Mouse (Mus musculus): ENCODE results near the gene Fancc.
"Not testable (repeated sequence)": the region's sequence is repeated elsewhere in the genome, so short reads cannot be mapped to it uniquely, and the experiment has no call there.

Gene Fancc

GRCm38 (mm10) chr13:63515542-63515941 is 18.5 kb upstream of the Fancc start:
- no peak for DNase-seq (ENCODE audit: low read depth, low spot score)

GRCm38 (mm10) chr13:63514931-63515360 is 17.9 kb upstream of the Fancc start:
- DNase-seq (ENCODE audit: low read depth, low spot score), result no peak

- DNase-seq (ENCODE audit: low read depth, low spot score), result peak; percentile 64
Measured at GRCm38 (mm10) chr13:63513374-63514098, 16.5 kb upstream of the Fancc start.

- DNase-seq (ENCODE audit: low read depth, low spot score), result no peak
Measured at GRCm38 (mm10) chr13:63512411-63512810, 15.3 kb upstream of the Fancc start.

DNA sequence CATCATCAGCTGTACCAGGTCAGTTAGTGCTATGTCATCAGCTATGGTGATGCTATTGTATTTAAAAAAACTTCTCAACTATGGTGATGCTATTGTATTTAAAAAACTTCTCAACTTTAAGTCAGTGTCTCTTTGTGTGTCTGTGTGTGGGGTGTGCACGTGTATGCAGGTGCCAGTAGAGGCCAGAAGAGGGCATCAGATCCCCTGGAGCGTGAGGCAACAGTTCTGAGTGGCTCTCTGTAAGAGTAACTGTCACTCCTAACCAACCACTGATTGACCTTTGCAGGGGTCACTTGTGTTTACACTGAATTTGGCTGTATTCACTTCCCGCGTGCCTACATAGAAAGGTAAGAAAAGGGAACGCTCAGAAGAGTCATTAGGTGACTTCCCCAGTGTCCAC is 10.7 kb upstream of the Fancc start:
- DNase-seq (ENCODE audit: low read depth, low spot score), result peak; percentile 63

DNA sequence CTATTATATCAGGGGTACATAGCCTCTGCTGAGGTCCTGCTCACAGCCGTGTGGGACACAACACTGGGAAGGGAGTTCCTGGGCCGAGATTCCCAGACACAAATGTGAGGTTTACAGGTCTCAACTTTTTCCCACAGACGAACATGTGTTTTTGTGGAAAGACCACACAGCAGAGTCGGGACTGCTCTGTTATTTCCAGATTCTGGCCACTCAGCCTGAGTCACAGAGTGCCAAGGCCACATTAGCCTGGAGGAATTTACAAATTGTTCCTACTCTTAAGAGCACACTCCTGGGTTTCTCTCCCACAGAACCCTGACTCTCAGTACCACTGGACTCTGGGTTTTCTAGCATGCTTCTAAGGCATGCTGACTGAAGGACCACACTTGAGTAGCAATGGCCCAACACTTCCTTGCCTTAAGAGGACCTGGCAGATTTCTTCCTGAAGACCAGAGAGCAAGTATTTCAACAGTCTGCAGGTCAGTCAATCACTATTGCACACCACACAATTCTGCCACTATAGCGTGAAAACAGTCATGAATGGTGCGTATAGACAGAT is 10.0 kb upstream of the Fancc start:
- DNase-seq (ENCODE audit: low read depth, low spot score), result no peak

DNA sequence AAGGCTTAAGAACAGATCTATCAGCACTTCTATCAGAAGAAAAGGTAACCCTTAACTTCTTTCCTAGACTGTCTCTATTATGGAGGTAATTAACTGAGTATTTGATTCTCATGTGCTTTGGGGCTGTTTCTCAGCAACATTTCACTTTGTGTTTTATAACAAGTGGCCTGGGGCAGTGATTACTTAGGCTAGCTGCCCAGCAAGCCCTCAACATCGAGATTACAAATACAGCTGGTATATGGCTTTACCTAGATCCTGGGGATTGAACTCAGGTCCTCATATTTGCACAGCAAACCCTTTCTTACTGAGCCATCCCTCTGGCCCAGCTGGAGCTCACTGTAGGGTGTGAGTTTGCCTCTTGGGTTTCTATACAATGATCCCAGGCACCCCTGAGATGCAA is 9.3 kb upstream of the Fancc start:
- DNase-seq (ENCODE audit: low read depth, low spot score), result no peak

DNA sequence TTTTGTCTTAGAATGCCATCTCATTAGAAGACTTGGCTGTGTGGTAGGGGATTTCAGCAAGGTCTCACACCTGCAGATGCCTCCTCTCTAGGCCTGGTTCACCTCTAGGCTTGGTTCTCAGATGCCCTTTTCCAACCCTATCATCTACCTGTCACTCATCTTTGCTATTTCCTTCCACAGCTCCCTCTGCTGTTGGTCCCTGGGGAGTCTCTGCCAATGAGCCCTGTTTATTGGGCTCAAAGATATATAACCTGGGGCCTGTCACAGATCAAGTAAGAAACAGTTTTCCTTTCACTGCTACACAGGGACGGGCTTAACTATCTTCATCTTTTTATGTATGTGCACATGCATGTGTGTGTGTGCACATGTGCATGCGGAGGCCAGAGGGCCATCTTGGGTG is 5.3 kb upstream of the Fancc start:
- DNase-seq (ENCODE audit: low read depth, low spot score), result no peak

DNA sequence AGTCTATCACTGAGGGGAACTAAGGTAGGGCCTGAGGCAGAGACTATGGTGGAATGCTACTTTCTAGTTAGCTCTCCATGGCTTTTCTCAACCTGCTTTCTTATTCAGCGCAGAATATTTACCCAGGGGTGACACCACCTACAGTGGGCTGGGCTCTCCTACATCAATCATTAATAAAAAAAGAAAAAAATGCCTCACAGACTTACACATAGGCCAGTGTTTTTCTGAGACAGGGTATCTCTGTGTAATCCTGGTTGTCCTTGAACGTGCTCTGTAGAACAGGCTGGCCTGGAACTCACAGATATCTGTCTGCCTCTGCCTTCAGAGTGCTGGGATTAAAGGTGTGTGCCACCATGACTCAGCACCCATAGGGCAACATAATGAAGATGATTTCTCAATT is 2.4 kb upstream of the Fancc start:
- DNase-seq (ENCODE audit: low read depth, low spot score), result no peak

GRCm38 (mm10) chr13:63487707-63488042 is 9.4 kb downstream of the Fancc start:
- DNase-seq (ENCODE audit: low read depth, low spot score), result no peak

DNA sequence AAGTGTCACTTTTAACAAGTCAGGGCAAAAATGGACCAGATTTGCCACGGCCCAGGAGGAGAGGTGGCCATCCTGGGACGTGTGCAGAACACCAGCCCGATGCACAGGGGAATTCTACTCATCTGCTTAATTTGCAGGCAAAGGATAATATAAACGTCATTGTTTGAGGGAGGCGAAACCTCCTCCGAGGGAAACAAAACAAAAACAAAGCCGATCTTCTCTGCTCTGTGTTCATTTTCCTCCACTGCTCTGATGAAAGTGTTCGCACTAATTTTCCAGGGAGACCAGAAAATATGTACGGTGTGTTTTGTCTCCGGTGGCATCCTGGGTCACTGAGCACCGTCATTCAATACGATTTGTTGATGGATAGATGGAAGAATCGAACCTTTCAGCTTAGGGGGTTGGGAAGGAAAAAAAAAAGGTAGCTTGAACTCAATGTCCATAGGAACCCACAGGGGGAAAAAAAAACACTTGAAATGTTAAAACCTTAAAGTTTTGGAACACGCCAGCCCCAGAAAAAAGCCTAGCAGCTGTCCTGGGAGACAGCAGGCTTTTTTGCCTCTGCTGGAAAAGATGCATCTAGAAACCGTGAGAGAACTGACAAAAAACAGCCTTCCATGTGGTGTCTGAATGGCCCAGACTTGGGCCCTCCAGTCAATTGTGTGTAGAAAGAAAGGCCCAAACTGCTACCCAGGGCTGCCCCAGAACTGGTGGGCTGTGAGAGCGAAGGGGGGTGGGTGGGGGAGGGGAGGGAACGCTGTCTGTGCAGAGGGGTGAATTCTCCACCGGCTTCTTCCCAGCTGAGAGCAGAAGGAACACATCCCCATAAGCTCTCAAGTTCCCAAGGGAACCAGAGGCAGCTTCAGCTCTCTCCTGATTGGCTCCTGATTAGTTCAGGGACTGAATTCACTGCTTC is 10.0 kb downstream of the Fancc start:
- no peak for DNase-seq (ENCODE audit: low read depth, low spot score)

DNA sequence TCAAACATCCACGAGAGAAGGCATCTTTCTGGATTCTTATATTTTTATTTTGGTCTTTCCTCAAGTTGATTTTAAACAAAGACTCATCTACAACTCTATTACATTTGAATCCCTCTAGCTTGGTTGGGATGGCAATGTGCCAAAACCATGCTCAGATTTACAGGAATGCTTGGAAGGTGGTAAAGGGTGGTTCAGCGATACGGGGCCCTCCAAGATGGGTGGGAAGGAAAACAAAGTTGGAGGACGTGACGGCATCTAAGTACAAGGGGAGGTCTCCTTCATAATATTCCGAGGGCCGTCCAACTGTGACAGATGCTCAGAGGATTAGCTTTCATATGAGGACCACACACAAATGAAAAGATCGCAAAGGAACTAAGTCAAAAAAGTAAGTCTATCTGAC is 21.7 kb downstream of the Fancc start:
- DNase-seq (ENCODE audit: low read depth, low spot score), result no peak

- no peak for DNase-seq (ENCODE audit: low read depth, low spot score)
Measured at GRCm38 (mm10) chr13:63452898-63453297, 44.2 kb downstream of the Fancc start.

GRCm38 (mm10) chr13:63451140-63451539 is 45.9 kb downstream of the Fancc start:
- no peak for DNase-seq (ENCODE audit: low read depth, low spot score)

DNA sequence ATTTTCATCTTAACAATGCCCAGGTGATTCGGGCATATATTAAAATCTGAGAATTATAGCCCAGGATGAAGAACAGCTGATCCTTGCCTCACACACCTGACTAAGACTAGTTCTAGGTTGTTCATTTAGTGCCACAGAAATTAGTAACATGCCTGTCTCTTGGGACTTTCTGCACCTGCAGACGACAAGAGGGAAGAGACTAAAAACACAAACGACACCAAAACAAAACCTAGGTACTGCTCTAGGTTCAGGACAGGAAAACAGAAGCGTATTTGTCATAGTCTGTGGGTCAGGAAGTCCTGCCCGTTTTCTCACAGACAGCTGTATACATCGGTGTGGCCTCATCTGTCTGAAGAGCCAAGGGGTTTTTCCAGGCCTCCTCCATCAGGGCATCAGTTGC is 51.7 kb downstream of the Fancc start:
- DNase-seq (ENCODE audit: low read depth, low spot score), result no peak

DNA sequence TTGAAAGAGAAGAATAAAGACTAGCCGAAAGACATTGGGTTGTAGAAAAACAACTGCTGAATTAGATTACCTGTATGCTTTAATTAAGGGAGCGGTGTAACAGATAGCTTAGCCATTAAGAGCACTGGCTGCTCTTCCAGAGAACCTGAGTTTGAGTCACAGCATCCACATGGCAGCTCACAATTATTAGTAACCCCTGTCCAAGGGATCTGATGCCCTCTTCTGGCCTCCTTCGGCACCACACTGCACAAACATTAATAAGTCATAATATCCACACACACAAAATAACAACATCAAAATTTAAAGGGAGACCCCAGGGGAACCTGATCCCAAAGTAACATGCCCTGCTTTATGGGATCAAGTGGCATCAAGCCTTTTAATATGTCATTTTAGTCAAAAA is 64.3 kb downstream of the Fancc start:
- DNase-seq (ENCODE audit: low read depth, low spot score), result peak; percentile 65

DNA sequence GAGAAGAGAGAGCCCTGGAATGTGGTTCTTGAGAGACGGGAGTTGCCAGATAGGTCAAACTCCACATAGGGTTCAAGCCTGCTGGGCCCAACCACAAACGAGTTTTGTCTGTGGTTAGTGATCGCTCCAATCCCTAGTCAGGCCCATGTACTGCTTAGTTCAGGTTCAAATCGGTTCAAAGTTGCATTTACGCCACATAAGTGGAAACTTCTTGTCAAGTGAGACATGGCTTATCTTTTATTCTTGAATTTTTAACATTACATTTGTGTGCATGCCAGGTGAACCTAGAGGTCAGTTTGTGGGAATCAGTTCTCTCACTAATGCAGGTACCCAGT is 65.3 kb downstream of the Fancc start:
- no peak for DNase-seq (ENCODE audit: low read depth, low spot score)

DNA sequence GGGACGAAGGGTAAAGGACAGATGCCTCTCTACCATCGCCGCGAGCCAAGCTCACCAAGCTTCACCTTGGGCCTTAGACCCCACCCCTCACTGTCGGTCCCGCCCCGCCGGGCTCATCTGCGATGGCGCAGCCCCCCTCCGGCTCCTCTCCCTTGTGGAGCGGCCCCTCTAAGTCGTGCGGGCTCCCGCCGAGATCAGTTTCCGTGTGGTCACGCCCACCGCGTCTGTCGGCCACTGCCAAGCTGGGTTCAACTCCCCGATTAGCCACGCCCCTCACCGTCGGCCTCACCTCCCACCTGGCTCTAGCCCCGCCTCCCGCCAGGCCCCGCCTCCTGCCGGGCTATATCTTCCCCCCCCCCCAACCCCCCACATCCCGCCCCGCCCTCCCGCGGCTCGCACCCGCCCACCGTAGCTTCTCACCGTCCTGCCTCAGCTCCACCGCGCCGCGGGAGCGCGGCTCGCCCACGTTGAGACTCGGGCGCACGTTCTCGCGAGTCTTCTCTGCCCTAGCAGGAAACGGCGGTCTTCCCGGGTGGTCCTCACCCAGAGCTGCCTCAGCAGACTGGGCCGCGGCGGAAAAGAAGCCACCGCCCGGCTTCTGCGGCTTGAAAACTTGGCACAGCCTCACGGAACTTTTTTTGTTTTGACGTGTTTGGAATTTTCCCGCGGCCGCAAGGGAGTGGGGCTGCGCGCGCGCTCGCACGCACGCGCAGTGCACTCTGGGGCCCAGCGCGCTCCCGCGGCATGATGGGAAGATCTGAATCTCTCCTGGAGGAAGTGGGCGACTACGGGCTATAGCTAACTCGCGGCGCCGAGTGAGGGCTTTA is 65.8 kb downstream of the Fancc start:
- peak; percentile 99 for DNase-seq (ENCODE audit: low read depth, low spot score)

DNA sequence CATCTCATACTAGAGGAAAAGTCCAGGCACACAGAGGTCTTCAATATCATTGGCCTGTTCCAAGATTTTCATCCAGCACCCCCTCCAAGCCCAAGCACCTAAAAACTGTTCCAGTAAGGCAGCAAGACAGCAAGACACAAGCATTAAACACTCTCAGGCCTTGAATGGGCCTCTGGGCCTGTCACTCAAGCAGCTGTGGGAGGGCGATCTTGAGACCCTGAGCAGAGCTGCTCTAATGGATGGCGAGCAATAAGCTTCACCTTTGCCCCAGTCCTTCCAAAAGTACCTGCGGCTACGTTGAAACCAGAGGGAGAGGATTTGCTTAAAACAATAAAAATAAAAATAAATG is 66.4 kb downstream of the Fancc start:
- DNase-seq (ENCODE audit: low read depth, low spot score), result peak; percentile 93

DNA sequence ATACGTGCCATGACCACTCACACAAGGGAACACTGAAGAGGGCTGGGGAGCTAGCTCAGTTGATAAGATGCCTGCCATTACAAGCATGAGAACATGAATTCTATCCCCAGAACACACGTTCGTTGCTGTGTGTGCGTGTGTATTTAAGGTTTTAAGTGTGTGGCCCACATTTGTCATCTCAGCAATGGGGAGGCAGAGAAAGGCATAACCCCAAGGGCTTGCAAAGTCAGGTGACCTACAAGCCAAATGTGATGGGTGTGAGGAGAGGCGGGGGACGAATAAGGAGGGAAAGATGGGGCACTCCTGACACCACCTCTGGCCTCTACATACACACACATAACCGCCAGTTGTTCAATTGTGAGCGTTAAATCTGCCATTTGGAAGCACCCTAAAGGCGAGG is 66.9 kb downstream of the Fancc start:
- no peak for DNase-seq (ENCODE audit: low read depth, low spot score)

DNA sequence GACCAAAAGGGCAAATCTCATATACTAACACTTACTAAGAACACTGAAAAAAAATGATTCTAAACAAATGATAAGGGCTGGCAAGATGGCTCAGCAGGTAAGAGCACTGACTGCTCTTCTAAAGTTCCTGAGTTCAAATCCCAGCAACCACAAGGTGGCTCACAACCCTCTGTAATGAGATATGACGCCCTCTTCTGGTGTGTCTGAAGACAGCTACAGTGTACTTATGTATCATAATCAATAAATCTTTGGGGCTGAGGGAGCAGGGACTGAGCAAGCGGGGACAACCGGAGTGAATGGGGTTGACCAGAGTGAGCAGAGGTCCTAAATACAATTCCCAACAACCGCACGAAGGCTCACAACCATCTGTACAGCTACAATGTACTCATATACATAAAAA is 68.9 kb downstream of the Fancc start:
- DNase-seq (ENCODE audit: low read depth, low spot score), result not testable (repeated sequence)

DNA sequence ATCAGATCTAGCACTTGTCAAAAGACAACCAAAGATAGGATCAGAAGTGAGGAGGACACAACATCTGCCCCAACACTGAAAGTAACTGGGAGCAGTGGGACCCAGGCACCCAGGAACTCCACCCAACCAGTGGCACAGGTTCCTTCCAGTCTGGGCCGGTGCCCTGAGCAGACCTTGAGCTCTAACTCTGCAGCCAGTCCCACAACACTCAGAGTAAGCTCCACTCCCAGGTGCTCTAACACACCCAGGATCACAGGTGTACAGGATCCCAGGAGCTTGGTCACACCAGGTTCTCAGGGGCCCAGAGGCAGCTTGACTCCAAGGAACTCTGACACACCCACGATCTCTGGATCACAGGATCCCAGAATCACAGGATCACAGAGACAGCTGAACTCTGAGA is 74.0 kb downstream of the Fancc start:
- no peak for DNase-seq (ENCODE audit: low read depth, low spot score)

Data from R1 (cell line).